Mouse (Mus musculus) Muller cell, postnatal 12 days (primary cell): Measurements from ENCODE around the gene Glrx3.
A peak's percentile ranks its signal among the peaks of the same experiment; 100 is the strongest.

Experiments
- DNase-seq: peaks from one replicate; pipeline ENCODE4 v3.0.0-alpha.2; 2015; ENCODE audit errors: inconsistent ontology term

Gene Glrx3

GRCm38 (mm10) chr7:137472149-137472548, 34.7 kb downstream of the Glrx3 start:
- DNase-seq, result no peak

- DNase-seq, result peak; percentile 93
Observed at GRCm38 (mm10) chr7:137477950-137478620, 40.7 kb downstream of the Glrx3 start.

GRCm38 (mm10) chr7:137478621-137478982, 41.2 kb downstream of the Glrx3 start:
- no peak for DNase-seq

- DNase-seq, result no peak
Observed at GRCm38 (mm10) chr7:137480839-137481238, 43.4 kb downstream of the Glrx3 start.

- DNase-seq, result no peak
Observed at GRCm38 (mm10) chr7:137483987-137484386, 46.6 kb downstream of the Glrx3 start.

- peak; percentile 22 for DNase-seq
Observed at GRCm38 (mm10) chr7:137488391-137488790, 51.0 kb downstream of the Glrx3 start.

GRCm38 (mm10) chr7:137490711-137491110, 53.3 kb downstream of the Glrx3 start:
- DNase-seq, result no peak

GRCm38 (mm10) chr7:137492307-137492973, 55.0 kb downstream of the Glrx3 start:
- DNase-seq, result no peak

- DNase-seq, result no peak
Observed at GRCm38 (mm10) chr7:137498736-137499135, 61.3 kb downstream of the Glrx3 start.

- no peak for DNase-seq
Observed at GRCm38 (mm10) chr7:137517588-137517987, 80.2 kb downstream of the Glrx3 start.

GRCm38 (mm10) chr7:137518028-137518576, 80.7 kb downstream of the Glrx3 start:
- no peak for DNase-seq
